Mouse (Mus musculus) left cerebral cortex, postnatal 10 days (tissue): ENCODE results near the gene Neurl2. TPM values are rescaled to one million over a fixed set of nuclear protein-coding genes. Genes with fewer than 3 reads are reported as not detected.

Experiments used
- DNase-seq, 2 experiments: peaks; one replicate each; pipeline ENCODE4 v3.0.0; 2021 to 2022; ENCODE audit warnings: low spot score in 2 of 2, mixed read lengths in 1 of 2; ENCODE audit errors: extremely low spot score in 1 of 2
- intact Hi-C: fragments of 180-260 bp; cut with DNase I; formaldehyde crosslinking; loops from one replicate; pipeline ENCODE4 v1.15.1; 2025
- total RNA-seq, 2 experiments: library from RNA; stranded (reverse); gene quantifications; 2 replicates each; pipeline ENCODE4 v1.2.3; 2021

Gene Neurl2
- total RNA-seq, 2 experiments from 2014 or later = 5.4 to 6.7 TPM

DNA sequence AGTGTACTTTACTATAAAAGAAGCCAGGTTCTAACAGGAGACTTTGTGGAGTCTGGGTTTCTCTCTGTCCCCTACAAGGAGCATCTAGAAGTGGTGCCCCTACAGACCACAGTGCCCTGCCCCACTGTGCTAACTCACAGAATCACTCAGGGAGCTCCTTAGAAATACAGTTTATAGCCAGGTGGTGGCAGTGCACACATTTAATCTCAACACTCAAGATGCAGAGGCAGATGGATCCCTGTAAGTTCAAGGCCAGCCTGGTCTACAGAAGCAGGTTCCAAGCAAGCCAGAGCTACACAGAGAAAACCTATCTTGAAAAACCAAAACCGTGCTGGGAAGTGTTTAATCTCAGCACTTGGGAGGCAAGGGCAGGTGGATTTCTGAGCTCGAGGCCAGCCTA, 39.5 kb downstream of the Neurl2 start:
- intact Hi-C loops = no loop called here
- no peak for DNase-seq

DNA sequence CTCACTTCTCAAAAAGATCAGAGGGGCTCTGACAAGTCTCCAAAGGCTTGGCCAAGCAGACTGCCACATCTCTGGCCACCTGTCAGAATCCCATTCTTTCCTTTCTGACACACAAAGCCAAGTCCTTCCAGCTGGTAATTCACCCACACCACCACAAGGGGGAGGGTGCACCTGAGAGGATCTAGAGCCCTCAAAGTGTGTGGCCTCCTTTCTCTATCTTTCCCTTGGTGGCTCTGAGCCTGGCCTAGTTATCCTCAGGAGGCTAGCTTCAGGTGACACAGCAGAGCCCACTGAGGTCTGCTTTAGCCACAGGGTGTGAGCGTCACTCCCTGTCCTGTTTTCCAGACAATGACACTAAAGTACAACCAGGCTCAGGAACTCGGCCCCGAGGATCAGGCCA, 40.0 kb downstream of the Neurl2 start:
- intact Hi-C loops = no loop called here
- peak in 1 of 2 experiments; percentile 62 for DNase-seq

DNA sequence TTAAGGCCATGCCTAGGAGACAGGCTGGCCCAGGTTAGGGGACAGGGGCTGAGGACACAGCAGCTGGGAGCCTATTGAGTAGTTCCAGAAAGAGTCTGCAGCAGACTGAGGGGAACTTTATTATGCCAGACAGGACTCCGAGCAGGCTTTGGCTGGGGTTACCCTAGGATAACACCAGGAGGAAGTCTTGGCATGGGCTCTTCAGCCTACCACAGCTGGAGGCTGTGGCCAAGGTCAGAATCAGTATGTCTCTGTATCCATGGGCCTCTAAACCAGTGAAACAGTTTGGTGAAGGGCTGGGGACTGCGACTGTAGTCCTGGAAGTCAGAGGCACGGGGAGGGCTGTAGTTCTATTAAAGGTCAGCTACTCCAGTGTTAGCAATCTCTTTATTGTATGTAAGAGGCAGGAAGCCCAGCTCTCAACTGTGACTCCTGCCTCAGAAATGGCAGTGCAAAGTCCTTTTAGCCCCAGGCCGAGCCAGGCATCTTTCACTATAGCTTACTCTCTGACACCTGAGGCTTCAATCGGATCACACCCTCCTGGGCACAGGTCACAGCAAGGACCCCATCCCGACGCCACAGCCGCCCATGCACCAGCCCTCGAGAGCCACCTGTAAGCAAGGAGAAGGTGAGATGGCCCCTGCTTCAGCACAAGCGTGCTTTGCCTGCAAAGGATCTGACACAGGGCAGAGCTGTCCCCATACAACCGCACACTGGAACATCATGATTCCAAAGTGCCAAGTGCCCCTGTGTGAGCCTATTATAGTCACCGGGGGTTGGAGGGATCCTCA, 40.7 kb downstream of the Neurl2 start:
- intact Hi-C loops = no loop called here
- no peak for DNase-seq

DNA sequence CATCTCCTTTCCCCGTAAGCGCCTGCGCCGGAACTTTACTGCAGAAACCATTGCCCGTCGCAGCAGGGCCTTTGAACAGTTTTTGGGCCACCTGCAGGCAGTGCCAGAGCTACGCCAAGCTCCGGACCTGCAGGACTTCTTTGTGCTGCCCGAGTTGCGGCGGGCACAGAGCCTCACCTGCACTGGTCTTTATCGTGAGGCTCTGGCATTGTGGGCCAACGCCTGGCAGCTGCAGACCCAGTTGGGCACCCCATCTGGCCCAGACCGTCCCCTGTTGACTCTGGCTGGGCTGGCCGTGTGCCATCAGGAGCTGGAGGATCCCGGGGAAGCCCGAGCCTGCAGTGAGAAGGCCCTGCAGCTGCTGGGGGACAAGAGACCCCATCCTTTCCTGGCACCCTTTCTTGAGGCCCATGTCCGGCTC, 41.4 kb downstream of the Neurl2 start:
- intact Hi-C loops = no loop called here
- DNase-seq = peak in 1 of 2 experiments; percentile 50

DNA sequence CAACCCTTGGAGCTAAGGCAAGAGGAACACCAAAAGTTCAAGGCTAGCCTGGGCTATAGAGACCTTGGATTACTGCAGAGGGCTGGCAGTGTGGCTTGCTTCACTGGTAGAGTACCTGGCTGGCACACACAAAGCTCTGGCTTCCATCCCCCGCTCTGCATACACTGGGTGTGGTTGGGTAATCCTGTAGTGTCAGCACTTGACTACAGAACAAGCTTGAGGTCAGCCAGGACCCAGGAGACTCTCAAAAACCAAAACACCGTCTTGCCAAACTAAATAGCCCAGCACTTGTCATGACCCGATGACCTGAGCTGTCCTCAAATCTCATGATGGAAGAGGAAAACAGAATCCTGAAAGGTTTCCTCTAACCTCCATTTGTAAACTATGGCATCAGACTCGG, 42.8 kb downstream of the Neurl2 start:
- no peak for DNase-seq
- intact Hi-C loops = no loop called here

DNA sequence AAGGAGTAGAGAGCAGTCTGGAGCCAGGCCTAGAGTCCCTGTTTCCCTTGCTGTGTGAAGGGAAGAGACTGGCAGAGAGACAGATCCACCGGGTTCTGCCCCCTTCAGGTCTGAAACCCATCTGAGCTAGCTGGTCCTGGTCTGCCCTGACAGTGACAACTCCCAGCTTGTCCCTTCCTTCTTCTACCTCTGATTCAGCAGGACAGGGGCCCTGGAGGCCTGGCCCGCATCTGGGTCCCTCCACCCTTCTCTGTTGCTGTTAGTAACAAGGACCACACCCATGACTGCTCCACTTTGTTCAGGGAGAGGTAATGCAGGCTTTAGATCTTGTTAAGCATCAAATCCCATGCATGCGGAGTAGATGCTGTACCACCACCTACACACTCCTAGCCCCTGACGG, 44.8 kb downstream of the Neurl2 start:
- intact Hi-C loops = no loop called here
- no peak for DNase-seq

DNA sequence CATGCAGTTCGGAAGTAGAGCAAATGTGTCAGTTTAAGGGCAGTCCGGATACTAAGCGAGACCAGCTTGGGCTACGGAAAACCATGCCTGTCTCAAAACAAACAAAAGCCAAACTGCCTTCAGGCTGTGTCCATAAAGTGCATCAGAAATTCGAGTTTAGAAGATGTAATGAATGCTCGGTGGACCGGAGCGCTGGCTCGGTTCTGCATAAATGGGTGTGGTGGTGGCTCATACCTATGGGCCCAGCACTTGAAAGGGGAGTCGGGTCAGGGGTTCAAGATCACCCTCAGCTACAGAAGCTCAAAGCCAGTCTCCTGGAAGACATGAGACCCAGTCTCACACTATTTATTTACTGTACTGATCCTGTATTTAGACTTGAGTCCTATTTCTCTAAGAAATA, 45.5 kb downstream of the Neurl2 start:
- intact Hi-C loops = no loop called here
- no peak for DNase-seq

GRCm38 (mm10) chr2:164787032-164787431, 46.2 kb downstream of the Neurl2 start:
- intact Hi-C loops = no loop called here
- no peak for DNase-seq

DNA sequence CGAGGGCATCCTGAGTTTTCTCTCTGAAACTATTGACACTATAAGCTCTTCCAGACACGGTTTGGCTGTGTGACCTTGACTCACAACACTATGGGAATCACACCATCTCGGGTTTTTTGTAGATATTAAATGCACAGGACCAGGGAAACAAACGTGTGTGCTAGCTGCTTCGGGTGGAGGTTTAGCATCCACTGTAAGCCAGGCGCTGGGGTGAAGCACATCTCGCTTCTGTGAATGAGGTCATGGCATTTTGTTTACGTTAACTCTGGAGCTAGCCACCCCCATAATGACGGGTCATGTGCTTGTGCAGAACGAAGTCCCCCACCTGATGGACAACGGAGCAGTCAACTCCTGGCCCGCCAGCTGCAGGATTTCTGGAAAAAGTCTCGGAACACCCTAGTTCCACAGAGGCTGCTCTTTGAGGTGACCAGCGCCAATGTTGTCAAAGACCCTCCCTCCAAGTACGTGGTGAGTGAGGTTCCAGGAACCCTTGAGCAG, 46.8 kb downstream of the Neurl2 start:
- no peak for DNase-seq
- intact Hi-C loops = no loop called here

DNA sequence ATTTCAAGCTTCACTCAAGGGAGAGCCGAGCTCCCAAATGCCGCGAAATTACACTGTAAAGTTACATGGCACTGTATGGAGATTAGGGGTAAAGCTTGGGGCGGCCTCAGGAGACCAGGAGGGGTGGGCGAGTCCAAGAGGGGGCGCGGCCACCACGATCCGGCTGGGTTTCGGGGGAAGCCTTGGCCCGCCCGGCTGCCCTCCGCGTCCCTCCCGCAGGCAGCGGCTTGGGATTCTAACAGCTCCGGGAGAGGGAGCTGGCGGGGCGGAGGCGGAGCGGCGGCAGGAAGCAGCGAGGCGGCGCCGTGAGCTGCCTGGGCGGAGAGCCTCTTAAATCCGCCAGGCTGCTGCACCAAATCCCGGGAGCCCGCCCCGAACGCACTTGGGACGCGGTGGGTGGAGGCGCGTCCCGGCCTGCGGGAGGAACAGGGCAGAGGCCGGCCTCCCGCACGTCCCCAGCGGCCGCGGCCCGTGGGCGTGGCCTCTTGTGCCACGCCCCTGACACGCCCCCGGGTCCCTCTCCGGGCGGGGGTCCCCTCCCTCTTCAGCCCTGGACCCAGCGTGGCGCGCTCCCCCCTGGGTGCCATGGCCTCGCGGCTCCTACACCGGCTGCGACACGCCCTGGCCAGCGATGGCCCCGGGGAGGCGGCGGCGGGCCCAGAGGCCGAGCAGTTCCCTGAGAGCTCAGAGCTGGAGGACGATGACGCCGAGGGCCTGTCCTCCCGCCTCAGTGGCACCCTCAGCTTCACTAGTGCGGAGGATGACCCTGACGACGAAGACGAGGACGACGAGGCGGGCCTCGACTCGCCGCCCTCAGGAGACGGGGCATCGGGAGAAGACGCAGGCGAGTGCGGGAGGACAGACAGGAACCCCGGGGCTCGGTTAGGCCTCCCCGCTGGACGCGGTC, 47.5 kb downstream of the Neurl2 start, which contains the start of gene Snx21:
TSS of gene Snx21 (plus strand) at position 343 of the 907 bp plus-strand sequence.
- intact Hi-C loops = no loop called here

DNA sequence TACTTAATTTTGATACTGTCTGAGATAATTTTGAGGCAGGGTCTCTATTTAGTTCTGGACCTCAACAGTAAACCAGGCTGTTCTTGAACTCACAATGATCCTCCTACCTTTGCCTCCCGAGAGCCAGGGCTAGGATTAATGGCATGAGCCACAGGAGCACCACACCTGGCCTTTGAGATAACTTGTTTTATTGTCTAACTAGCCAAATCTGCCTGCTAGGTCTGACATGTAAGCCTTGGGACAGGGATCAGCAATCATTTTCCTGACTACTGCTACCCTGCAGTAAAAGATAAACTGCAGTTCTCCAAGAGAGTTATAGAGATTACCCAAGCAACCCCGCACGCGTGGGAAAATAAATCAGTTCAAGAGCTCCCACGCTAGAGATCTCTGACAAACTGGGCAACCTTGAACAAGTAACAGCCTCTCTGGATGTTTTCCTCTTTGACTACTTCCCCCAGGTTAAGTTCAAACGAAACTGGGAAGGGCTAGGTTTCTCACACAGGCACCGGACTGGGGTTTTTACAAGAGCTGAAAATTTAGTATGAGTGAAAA, 48.3 kb downstream of the Neurl2 start:
- no peak for DNase-seq
- intact Hi-C loops = no loop called here

More for the DNA sequence above, 47.5 kb downstream of the Neurl2 start, which contains the start of gene Snx21:
- peak; percentile 72 to 93 for DNase-seq

GRCm38 (mm10) chr2:164783926-164784581, 49.2 kb downstream of the Neurl2 start:
- intact Hi-C loops = no loop called here
- no peak for DNase-seq

DNA sequence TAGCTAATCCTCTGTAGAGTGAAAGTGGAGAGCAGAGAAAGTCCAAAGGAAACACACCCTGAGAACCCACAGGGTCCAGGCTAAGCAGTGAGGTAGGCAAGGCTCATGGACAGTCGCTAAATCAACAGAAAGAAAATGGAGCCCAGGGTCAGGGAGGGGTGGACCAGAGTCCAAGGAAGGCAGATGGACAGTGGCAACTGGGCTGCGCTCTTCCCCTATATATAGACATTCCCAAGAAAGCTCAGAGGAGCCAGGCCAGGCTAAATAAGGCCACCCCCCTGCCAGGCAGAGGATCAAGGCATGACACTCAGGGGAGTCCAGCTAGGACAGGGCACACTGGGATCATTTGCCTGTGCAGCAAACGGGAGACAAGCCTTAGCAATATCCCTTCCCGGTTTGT, 51.4 kb downstream of the Neurl2 start:
- no peak for DNase-seq
- intact Hi-C loops = no loop called here

Other genes with a start within 250 kb of the Neurl2 start
- 1 to 10 TPM in 1 of 2 experiments, under 1 TPM in 1; 0.47 to 1.7 TPM for gene Wfdc6a, start 248.0 kb downstream of the Neurl2 start, total RNA-seq
- not detected for gene Eppin, start 239.9 kb downstream of the Neurl2 start, total RNA-seq
- gene Wfdc6b, start 219.9 kb downstream of the Neurl2 start, total RNA-seq = not detected
- not detected for gene Wfdc8, start 219.8 kb downstream of the Neurl2 start, total RNA-seq
- gene Wfdc16, start 194.7 kb downstream of the Neurl2 start, total RNA-seq = not detected
- gene Wfdc10, start 177.4 kb downstream of the Neurl2 start, total RNA-seq = not detected
- not detected for gene Wfdc9, start 176.9 kb downstream of the Neurl2 start, total RNA-seq
- gene Wfdc11, start 159.4 kb downstream of the Neurl2 start, total RNA-seq = not detected
- not detected for gene Wfdc13, start 148.3 kb downstream of the Neurl2 start, total RNA-seq
- not detected for gene Spint4, start 135.0 kb downstream of the Neurl2 start, total RNA-seq
- gene Spint5, start 118.2 kb downstream of the Neurl2 start, total RNA-seq = not detected
- 1 to 10 TPM in 1 of 2 experiments, under 1 TPM in 1; 0.94 to 1.1 TPM for gene Wfdc3, start 87.5 kb downstream of the Neurl2 start, total RNA-seq
- gene Dnttip1, start 87.5 kb downstream of the Neurl2 start, total RNA-seq = 10 to 100 TPM; 32.7 to 34.1 TPM
- gene Ube2c, start 63.6 kb downstream of the Neurl2 start, total RNA-seq = 1 to 10 TPM; 4.1 to 6.4 TPM
- gene Tnnc2, start 53.5 kb downstream of the Neurl2 start, total RNA-seq = not detected
- 10 to 100 TPM; 48.1 to 49.2 TPM for gene Snx21, start 47.6 kb downstream of the Neurl2 start, total RNA-seq
- gene Acot8, start 28.6 kb downstream of the Neurl2 start, total RNA-seq = 10 to 100 TPM; 22.1 to 30.0 TPM
- 1 to 10 TPM; 8.9 to 9.0 TPM for gene Zswim3, start 28.4 kb downstream of the Neurl2 start, total RNA-seq
- 10 to 100 TPM; 19.6 to 20.3 TPM for gene Zswim1, start 10.8 kb downstream of the Neurl2 start, total RNA-seq
- under 1 TPM in 1 of 2 experiments, not detected in 1; 0.58 TPM for gene Spata25, start 4.9 kb downstream of the Neurl2 start, total RNA-seq
- gene Ctsa, start 583 bp downstream of the Neurl2 start, total RNA-seq = 10 to 100 TPM; 77.5 to 78.8 TPM
- gene Pltp, start 24.3 kb upstream of the Neurl2 start, total RNA-seq = 10 to 100 TPM; 63.8 to 79.4 TPM
- 10 to 100 TPM; 41.4 to 45.9 TPM for gene Pcif1, start 45.8 kb upstream of the Neurl2 start, total RNA-seq
- 10 to 100 TPM; 22.7 to 24.4 TPM for gene Zfp335, start 78.3 kb upstream of the Neurl2 start, total RNA-seq
- gene Mmp9, start 107.3 kb upstream of the Neurl2 start, total RNA-seq = 1 to 10 TPM; 2.9 to 3.4 TPM
- gene Slc12a5, start 127.3 kb upstream of the Neurl2 start, total RNA-seq = 100 to 1,000 TPM; 350 to 355 TPM
- gene Ncoa5, start 201.4 kb upstream of the Neurl2 start, total RNA-seq = 10 to 100 TPM; 61.1 to 61.2 TPM
- 1 to 10 TPM; 1.2 to 2.5 TPM for gene Cd40, start 222.2 kb upstream of the Neurl2 start, total RNA-seq